Mouse (Mus musculus) stomach, embryonic 15.5 days (tissue): ENCODE results near the gene Olfr726. TPM values are rescaled to one million over a fixed set of nuclear protein-coding genes. Genes with fewer than 3 reads are reported as not detected.

Source experiments
- ATAC-seq: fragments of 200-750 bp; cut with Nextera tagmentation; 2 replicates; pipeline ENCODE4 v1.8.0; 2017; ENCODE audit warnings: low read depth, moderate number of reproducible peaks, moderate TSS enrichment; ENCODE audit not compliant: insufficient read depth, low FRiP score
- H3K27ac ChIP-seq: fragments of 300-500 bp; sonication (generic); 2 replicates; pipeline ENCODE4 v1.5.1; 2015; ENCODE audit warnings: mild to moderate bottlenecking, inconsistent platforms
- H3K27me3 ChIP-seq: fragments of 300-500 bp; sonication (generic); replicated peaks from 2 replicates; pipeline ENCODE4 v1.6.1; 2015; ENCODE audit warnings: inconsistent platforms
- H3K36me3 ChIP-seq: fragments of 300-500 bp; sonication (generic); 2 replicates; pipeline ENCODE4 v1.6.1; 2015; ENCODE audit warnings: inconsistent platforms
- H3K4me1 ChIP-seq: fragments of 300-500 bp; sonication (generic); 2 replicates; pipeline ENCODE4 v1.6.1; 2015; ENCODE audit warnings: inconsistent platforms
- H3K4me2 ChIP-seq: fragments of 300-500 bp; sonication (generic); 2 replicates; pipeline ENCODE4 v1.6.1; 2015; ENCODE audit warnings: mild to moderate bottlenecking, inconsistent platforms
- H3K4me3 ChIP-seq: fragments of 300-500 bp; sonication (generic); replicated peaks from 2 replicates; pipeline ENCODE4 v1.5.1; 2015; ENCODE audit warnings: inconsistent platforms
- H3K9ac ChIP-seq: fragments of 300-500 bp; sonication (generic); 2 replicates; pipeline ENCODE4 v1.6.1; 2015; ENCODE audit warnings: inconsistent platforms
- H3K9me3 ChIP-seq: fragments of 300-500 bp; sonication (generic); 2 replicates; pipeline ENCODE4 v1.6.1; 2016; ENCODE audit warnings: inconsistent platforms
- WGBS: fragments of 180-500 bp; shearing (Covaris S2); methylation state at CpG from one replicate; pipeline ENCODE4 v1.1.7; 2015; 5-methylcytosine and 5-hydroxymethylcytosine counted together
- polyA plus RNA-seq: library from polyadenylated mRNA; unstranded; fragments of >200 nt; fragmentation: Nextera tagmentation; extraction: Ambion mirVana; gene quantifications from 2 replicates; pipeline ENCODE4 v1.2.1, GENCODE M21; 2015

Gene Olfr726
- not detected in 2 replicates for polyA plus RNA-seq

- Histone ChIP-seq H3K9me3 (no peaks in the 10 kb centered on the region), H3K27ac (no peak within 1 kb of the TSS), H3K27me3 (no peaks in the 10 kb centered on the region), H3K4me2 (no peak within 1 kb of the TSS), H3K4me1 (no peaks in the 10 kb centered on the region), H3K36me3 (no peaks in the 10 kb centered on the region), H3K4me3 (no peak within 1 kb of the TSS), H3K9ac (no peak within 1 kb of the TSS)
- ATAC-seq = no peak
- WGBS = 63% methylated on average over 1 of the region's 1 CpGs
These were observed at the start of gene Olfr726 for GRCm38 (mm10) chr14:50090853-50091252. TSS of gene Olfr726 (minus strand) at chr14:50090953.

GRCm38 (mm10) chr14:50122886-50123285, 32.1 kb upstream of the Olfr726 start, which contains the start of gene Olfr727:
TSS of gene Olfr727 (plus strand) at chr14:50123186.
- Histone ChIP-seq H3K4me2 (no peak within 1 kb of the TSS), H3K9me3 (no peaks in the 10 kb centered on the region), H3K9ac (no peak within 1 kb of the TSS), H3K27me3 (no peaks in the 10 kb centered on the region), H3K4me1 (no peaks in the 10 kb centered on the region), H3K27ac (no peak within 1 kb of the TSS), H3K4me3 (no peak within 1 kb of the TSS), H3K36me3 (no peaks in the 10 kb centered on the region)
- no peak for ATAC-seq
- WGBS = 77% methylated on average over 1 of the region's 1 CpGs

GRCm38 (mm10) chr14:50062733-50063104, 28.0 kb downstream of the Olfr726 start:
- 2% methylated on average over 4 of the region's 4 CpGs for WGBS
- H3K27ac ChIP-seq = peak overlapping the region; percentile 88; the same call in 1 of the 2 replicates

GRCm38 (mm10) chr14:50061955-50062732, 28.6 kb downstream of the Olfr726 start:
- Histone ChIP-seq H3K36me3 (no peaks in the 10 kb centered on the region), H3K4me2 (peak overlapping the region; percentile 72)
- WGBS = 2% methylated on average over 52 of the region's 52 CpGs

More at GRCm38 (mm10) chr14:50062733-50063104, 28.0 kb downstream of the Olfr726 start:
- Histone ChIP-seq H3K36me3 (no peaks in the 10 kb centered on the region), H3K4me1 (no peaks in the 10 kb centered on the region), H3K9me3 (no peaks in the 10 kb centered on the region), H3K9ac (no peak overlapping the region), H3K4me2 (peak overlapping the region; percentile 72), H3K4me3 (peak overlapping the region; percentile 73), H3K27me3 (no peaks in the 10 kb centered on the region)
- ATAC-seq = peak; percentile 38

GRCm38 (mm10) chr14:50061590-50061954, 29.2 kb downstream of the Olfr726 start:
- Histone ChIP-seq H3K4me1 (no peaks in the 10 kb centered on the region), H3K27ac (peak overlapping the region; percentile 88), H3K9me3 (no peaks in the 10 kb centered on the region), H3K36me3 (no peaks in the 10 kb centered on the region), H3K9ac (peak overlapping the region; percentile 47; the same call in 1 of the 2 replicates), H3K4me2 (peak overlapping the region; percentile 72), H3K4me3 (peak overlapping the region; percentile 73), H3K27me3 (no peaks in the 10 kb centered on the region)
- ATAC-seq = peak; percentile 18; the same call in 1 of the 2 replicates
- WGBS = 1% methylated on average over 11 of the region's 13 CpGs

More at GRCm38 (mm10) chr14:50061955-50062732, 28.6 kb downstream of the Olfr726 start:
- ATAC-seq = peak; percentile 95
- peak overlapping the region; percentile 73 for H3K4me3 ChIP-seq
- no peaks in the 10 kb centered on the region for H3K9me3 ChIP-seq
- no peaks in the 10 kb centered on the region for H3K4me1 ChIP-seq
- peak overlapping the region; percentile 88 for H3K27ac ChIP-seq
- H3K27me3 ChIP-seq = no peaks in the 10 kb centered on the region
- peak overlapping the region; percentile 47 for H3K9ac ChIP-seq

GRCm38 (mm10) chr14:50061179-50061578, 29.6 kb downstream of the Olfr726 start:
- Histone ChIP-seq H3K9me3 (no peaks in the 10 kb centered on the region), H3K27me3 (no peaks in the 10 kb centered on the region), H3K9ac (peak overlapping the region; percentile 47; the same call in 1 of the 2 replicates), H3K4me1 (no peaks in the 10 kb centered on the region), H3K27ac (no peak overlapping the region), H3K36me3 (no peaks in the 10 kb centered on the region), H3K4me2 (peak overlapping the region; percentile 72), H3K4me3 (peak overlapping the region; percentile 73)
- 14% methylated on average over 11 of the region's 11 CpGs for WGBS
- ATAC-seq = no peak

GRCm38 (mm10) chr14:50040275-50040674, 50.5 kb downstream of the Olfr726 start, which contains the start of gene Olfr725:
TSS of gene Olfr725 (minus strand) at chr14:50040375.
- H3K4me3 ChIP-seq = no peak within 1 kb of the TSS
- no peaks in the 10 kb centered on the region for H3K27me3 ChIP-seq
- no peaks in the 10 kb centered on the region for H3K9me3 ChIP-seq
- no peak within 1 kb of the TSS for H3K27ac ChIP-seq
- ATAC-seq = no peak
- no peak within 1 kb of the TSS for H3K4me2 ChIP-seq
- no peaks in the 10 kb centered on the region for H3K36me3 ChIP-seq
- no peaks in the 10 kb centered on the region for H3K4me1 ChIP-seq
- no peak within 1 kb of the TSS for H3K9ac ChIP-seq

Other genes with a start within 250 kb of the Olfr726 start
- gene Olfr722, start 189.0 kb downstream of the Olfr726 start, polyA plus RNA-seq = not detected in 2 replicates
- not detected in 2 replicates for gene Olfr723, start 159.2 kb downstream of the Olfr726 start, polyA plus RNA-seq
- gene Olfr724, start 127.7 kb downstream of the Olfr726 start, polyA plus RNA-seq = not detected in 2 replicates
- gene Olfr725, start 50.6 kb downstream of the Olfr726 start, polyA plus RNA-seq = not detected in 2 replicates
- not detected in 2 replicates for gene Olfr727, start 32.2 kb upstream of the Olfr726 start, polyA plus RNA-seq
- not detected in 2 replicates for gene Olfr728, start 51.7 kb upstream of the Olfr726 start, polyA plus RNA-seq
- gene Olfr729, start 62.0 kb upstream of the Olfr726 start, polyA plus RNA-seq = not detected in 2 replicates
- gene Olfr730, start 97.2 kb upstream of the Olfr726 start, polyA plus RNA-seq = not detected in 2 replicates
- gene Olfr731, start 150.9 kb upstream of the Olfr726 start, polyA plus RNA-seq = not detected in 2 replicates
- gene Olfr732, start 193.3 kb upstream of the Olfr726 start, polyA plus RNA-seq = not detected in 2 replicates
- gene Olfr733, start 210.6 kb upstream of the Olfr726 start, polyA plus RNA-seq = not detected in 2 replicates
- not detected in 2 replicates for gene Olfr734, start 235.8 kb upstream of the Olfr726 start, polyA plus RNA-seq